Mouse (Mus musculus) forelimb bud, embryonic 11.5 days (tissue): ENCODE results near the gene Ttll5.

ENCODE experiments used
- DNase-seq: peaks from one replicate; pipeline ENCODE4 v3.0.0-alpha.2; 2012; ENCODE audit warnings: low read depth, low spot score

The Ttll5 gene

GRCm38 (mm10) chr12:86049813-86050212 lies 225.4 kb downstream of the Ttll5 start:
- no peak for DNase-seq

- no peak for DNase-seq
These were observed 227.0 kb downstream of the Ttll5 start for GRCm38 (mm10) chr12:86051477-86051876.

- DNase-seq, result no peak
These were observed 230.8 kb downstream of the Ttll5 start for GRCm38 (mm10) chr12:86055306-86055705.

GRCm38 (mm10) chr12:86056976-86057375 lies 232.5 kb downstream of the Ttll5 start:
- DNase-seq, result no peak

- no peak for DNase-seq
These were observed 233.1 kb downstream of the Ttll5 start for GRCm38 (mm10) chr12:86057516-86057915.

GRCm38 (mm10) chr12:86059341-86059740 lies 234.9 kb downstream of the Ttll5 start:
- DNase-seq, result no peak

- no peak for DNase-seq
These were observed 240.3 kb downstream of the Ttll5 start for GRCm38 (mm10) chr12:86064796-86065195.

- no peak for DNase-seq
These were observed 247.0 kb downstream of the Ttll5 start for GRCm38 (mm10) chr12:86071432-86071831.

GRCm38 (mm10) chr12:86074681-86075080 lies 250.2 kb downstream of the Ttll5 start:
- DNase-seq, result no peak

- DNase-seq, result no peak
These were observed 250.9 kb downstream of the Ttll5 start for GRCm38 (mm10) chr12:86075358-86075757.

- no peak for DNase-seq
These were observed 252.0 kb downstream of the Ttll5 start for GRCm38 (mm10) chr12:86076321-86076901.

GRCm38 (mm10) chr12:86077322-86077721 lies 252.9 kb downstream of the Ttll5 start:
- DNase-seq, result no peak

- no peak for DNase-seq
These were observed 253.3 kb downstream of the Ttll5 start for GRCm38 (mm10) chr12:86077736-86078135.

- DNase-seq, result no peak
These were observed 253.7 kb downstream of the Ttll5 start for GRCm38 (mm10) chr12:86078176-86078552.

GRCm38 (mm10) chr12:86078553-86079201 lies 254.2 kb downstream of the Ttll5 start, which contains the start of gene Tgfb3:
Tgfb3 (minus strand) TSS chr12:86079041.
- peak; percentile 89 for DNase-seq

GRCm38 (mm10) chr12:86079202-86079667 lies 254.8 kb downstream of the Ttll5 start:
- peak; percentile 88 for DNase-seq

- peak; percentile 86 for DNase-seq
These were observed 258.1 kb downstream of the Ttll5 start, which contains the start of gene Ift43 for GRCm38 (mm10) chr12:86082481-86083012. Ift43 (plus strand) TSS chr12:86082541.

- no peak for DNase-seq
These were observed 261.4 kb downstream of the Ttll5 start for GRCm38 (mm10) chr12:86085873-86086272.

- no peak for DNase-seq
These were observed 262.1 kb downstream of the Ttll5 start for GRCm38 (mm10) chr12:86086550-86086949.

GRCm38 (mm10) chr12:86088042-86088441 lies 263.6 kb downstream of the Ttll5 start:
- no peak for DNase-seq

GRCm38 (mm10) chr12:86090764-86091163 lies 266.3 kb downstream of the Ttll5 start:
- no peak for DNase-seq

GRCm38 (mm10) chr12:86091601-86092132 lies 267.2 kb downstream of the Ttll5 start:
- no peak for DNase-seq

- DNase-seq, result no peak
These were observed 269.6 kb downstream of the Ttll5 start for GRCm38 (mm10) chr12:86094075-86094474.
